Mouse (Mus musculus): ENCODE measurements around the gene Scnm1.

DNA sequence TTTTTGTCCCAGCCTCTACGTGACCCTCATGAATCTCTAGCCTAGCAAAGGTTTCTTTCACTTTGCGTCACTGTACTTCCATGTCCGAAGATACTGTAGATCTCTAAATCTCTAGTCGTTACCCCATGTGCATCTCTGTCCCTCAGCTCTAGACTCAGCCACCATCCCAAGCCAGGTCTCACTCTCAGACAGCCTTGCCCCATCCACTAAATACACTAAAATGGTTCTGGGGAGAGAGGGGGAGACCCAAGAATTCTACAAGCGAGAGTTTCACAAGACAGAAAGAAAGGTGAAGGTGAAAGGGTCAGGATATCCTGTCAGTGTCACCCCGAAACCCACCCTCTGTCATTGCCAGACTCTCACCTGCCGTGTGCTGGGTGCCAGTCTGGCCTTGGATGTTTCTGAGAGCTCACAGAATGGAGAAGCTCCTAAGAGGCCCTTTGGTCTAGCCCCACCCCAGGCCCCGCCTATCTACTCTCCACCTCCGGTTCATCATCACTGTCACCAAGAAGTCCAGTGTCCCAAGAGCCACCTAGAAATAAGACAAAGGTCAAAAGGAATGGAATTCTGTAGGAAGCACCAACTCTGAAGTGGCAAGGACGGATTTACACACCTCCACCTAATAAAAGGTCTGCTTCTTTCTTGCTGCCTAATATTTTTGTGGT, 8.3 kb upstream of the Scnm1 start, which contains the start of gene Tnfaip8l2:
- TF ChIP-seq POLR2A (IDR thresholded peaks at IDR 0.05; ENCODE audit: low read depth, low read length) = no peak
- no peak for TF ChIP-seq CTCF (conservative IDR thresholded peaks at IDR 0.05; ENCODE audit: insufficient read depth, insufficient read length, low read depth, low read length)

Data from kidney, adult 2 months (tissue).